Mouse (Mus musculus) monocyte, adult 2 months (primary cell): ENCODE results near the gene Stx16.

Source experiments
- DNase-seq, 2 experiments: peaks; one replicate each; pipeline ENCODE4 v3.0.0; 2022; ENCODE audit warnings: low spot score in 2 of 2, low read depth in 1 of 2

Stx16 gene

DNA sequence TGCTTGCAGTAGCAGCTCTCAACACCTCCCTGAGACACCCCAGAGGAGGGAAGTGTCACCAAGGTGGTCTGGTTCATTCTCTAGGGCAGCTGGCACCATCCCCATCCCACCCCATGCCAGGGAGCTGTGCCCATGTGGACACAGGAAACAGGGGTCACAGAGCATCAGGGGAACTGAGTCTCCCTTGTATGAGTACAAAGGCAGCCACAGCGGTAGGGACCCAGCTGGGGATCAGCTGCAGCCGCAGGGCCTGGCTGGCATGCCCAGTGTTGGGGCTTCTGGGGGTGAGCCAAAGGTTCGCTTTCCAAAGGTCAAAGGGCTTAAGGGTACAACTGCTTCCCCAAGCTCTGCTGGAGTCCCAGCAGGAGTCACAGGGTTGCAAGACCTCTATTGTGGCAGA lies 47.6 kb downstream of the Stx16 start:
- DNase-seq = no peak

DNA sequence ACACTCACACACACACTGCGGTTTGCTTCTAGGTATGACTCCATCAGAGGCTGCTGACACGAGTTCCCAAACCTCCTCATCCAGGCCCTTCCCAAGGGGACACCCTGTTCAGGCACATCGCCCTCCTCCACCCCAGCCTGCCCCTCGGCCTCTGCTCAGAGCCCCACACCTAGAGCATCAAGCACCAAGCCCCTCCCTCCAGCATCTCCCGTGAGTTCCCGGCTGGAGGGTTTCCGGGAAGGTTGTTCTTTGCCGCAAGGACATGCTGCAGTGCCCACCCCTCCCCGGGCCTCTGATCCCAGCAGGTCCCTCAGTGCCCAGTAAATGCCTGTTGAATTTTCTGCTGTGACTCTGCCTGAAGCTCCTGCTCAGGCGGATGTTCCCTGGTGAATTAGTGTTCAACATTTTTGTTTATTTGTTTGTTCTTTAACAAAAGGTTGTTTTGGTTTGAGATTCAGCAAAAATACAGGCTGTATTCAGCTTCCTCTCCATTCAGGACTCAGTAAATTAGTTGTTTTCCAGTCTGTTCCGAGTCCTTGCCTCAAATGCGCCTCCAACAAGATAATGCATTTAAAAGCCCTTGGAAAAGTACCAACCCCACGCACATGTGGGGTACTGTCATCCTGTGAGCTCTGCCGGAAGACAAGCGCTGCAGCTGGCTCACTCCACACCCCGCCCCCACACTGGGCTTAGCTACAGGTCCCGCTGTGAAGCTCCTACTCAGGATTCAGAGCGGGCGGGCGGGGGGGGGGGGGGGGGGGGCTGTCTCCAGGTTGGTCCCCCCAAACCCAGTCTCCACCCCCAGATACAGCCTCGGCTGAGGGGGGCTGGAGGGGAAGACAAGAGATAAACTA lies 50.6 kb downstream of the Stx16 start:
- DNase-seq = no peak

DNA sequence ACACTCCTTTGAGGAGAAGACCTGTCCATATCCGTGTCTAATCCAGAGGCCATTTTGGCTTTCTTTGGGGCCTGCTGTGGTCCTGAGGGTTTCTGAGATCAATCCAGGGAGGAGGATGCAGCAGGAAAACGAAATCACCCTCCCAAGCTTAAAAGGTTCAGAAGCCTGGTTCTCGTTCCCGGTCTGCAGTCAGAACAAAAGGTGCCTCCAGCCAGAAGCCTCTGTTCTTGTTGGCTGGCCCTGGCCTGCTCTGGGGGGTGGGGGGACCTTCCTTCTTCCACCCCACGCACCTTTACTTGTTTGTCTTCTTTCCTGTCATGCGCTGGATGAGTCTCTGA lies 51.2 kb downstream of the Stx16 start:
- DNase-seq = no peak

DNA sequence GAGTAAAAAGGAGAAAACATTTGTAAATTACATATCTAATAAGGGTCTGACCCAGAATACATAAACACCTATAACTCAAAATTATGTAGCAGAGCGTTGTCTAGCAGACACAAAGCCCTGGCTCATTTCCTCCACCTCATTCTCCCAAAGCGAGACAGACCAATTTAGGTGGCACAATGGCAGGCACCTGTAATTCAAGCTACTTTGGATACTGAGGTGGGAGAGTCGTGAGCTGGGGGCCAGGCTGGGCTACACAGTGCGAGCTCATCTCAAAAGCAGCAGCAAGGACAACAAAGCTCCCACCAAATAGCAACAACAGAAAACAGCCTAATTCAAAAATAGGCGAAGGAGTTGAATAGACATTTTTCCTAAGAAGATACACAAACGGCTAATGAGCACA lies 52.8 kb downstream of the Stx16 start:
- no peak for DNase-seq

DNA sequence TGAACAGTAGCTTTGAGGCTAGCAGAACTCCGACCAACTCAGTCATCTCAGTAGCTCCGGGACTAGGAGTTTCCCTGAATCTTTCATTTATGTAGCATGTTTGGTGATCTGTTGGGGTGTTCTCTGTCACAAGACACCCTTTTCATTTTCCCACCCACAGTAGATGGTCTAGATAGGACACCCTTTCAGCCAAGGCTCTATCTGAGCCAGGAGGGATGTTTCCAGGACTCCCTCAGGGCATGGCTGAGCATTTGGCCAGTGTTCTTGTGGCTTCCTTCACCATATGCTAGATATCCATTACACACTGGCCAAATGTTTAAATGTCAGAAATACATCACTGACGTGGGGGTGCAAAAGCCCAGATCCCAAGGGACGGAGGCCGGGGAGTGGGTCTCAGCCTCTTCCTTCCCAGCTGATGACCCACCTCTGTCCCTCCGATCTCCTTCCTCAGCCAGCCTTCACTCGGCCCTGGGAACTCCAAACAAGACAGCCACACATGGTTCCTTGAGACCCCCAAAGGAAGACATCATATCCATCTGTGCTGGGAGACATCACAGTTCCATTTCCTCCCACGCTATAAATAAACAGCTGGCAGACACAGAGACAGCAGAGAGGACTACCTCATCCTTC lies 54.5 kb downstream of the Stx16 start:
- no peak for DNase-seq

DNA sequence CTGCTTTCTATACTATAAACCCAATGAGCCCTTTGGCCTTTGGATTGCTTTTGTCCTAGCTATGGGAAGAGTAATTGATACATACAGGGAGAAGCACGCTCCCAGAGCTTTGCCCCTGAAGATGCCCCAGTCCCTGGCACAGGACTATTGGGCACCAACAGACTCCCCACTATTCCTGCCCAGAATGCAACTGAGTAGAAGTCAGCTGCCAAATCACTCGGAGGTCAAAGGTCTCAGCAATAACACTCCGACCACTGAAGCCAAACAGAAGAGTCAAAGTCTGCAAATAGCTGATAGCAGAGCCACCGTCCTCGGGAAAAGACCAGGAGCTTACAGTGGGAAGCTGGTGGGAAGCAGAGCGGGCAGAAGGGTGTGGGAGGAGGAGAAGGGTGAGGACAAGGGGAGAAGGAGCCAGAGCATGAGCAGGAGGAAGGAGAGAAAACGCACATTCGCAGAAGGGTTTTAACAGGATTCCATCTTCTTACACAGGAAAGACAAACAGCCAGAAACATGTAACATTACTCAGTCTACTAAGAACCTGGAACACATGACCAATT lies 56.4 kb downstream of the Stx16 start:
- no peak for DNase-seq
